Mouse (Mus musculus): ENCODE data around the gene Olfr1335.
"Not testable (repeated sequence)": the region's sequence is repeated elsewhere in the genome, so short reads cannot be mapped to it uniquely, and the experiment has no call there.

Gene Olfr1335

DNA sequence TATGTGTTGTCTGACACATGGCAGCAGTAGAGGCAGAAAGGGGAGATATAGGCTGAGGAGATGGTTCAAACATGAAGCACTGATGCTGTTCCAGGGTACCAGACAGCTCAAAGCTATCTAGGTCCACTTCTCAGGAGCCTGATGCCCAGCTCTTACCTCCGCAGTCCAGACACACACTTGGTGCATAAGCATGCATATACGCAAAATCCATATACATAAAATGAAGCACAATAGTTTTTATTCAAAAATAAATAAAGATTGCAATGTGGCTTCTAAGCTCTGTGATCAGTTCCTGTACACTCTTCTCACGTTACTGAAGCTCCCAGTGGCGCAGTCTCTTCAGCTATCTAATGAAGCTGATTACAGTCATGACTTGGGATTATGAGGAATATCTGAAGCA, at the start of gene Olfr1335:
Olfr1335 (minus strand) TSS at position 101 of the 400 bp plus-strand sequence.
- DNase-seq (ENCODE audit: low read depth), result no peak

- no peak for DNase-seq (ENCODE audit: low read depth)
Measured at GRCm38 (mm10) chr4:118836179-118836578, 26.4 kb upstream of the Olfr1335 start, which contains the start of gene Olfr1333. Gene Olfr1333 (minus strand): TSS chr4:118836279.

DNA sequence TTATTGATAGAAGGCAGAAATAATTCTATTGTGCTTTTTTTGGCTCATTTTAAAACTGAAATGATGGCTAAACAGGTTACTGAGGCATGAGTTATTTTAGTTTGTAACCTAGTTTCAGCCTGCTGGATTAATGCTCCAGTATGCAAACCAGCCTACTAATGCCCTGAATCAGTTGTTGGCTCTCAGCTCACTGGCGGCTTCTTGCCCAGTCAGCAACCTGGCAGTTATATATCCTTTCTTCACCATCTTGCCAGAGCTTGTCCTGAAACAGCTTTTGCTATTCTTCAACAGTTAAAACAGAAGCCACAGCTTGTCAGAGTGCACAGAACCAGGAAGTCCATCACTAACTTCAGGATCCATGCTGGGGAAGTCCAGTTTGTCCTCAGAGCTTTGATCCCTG, 9.2 kb upstream of the Olfr1335 start:
- DNase-seq (ENCODE audit: low read depth), result no peak

DNA sequence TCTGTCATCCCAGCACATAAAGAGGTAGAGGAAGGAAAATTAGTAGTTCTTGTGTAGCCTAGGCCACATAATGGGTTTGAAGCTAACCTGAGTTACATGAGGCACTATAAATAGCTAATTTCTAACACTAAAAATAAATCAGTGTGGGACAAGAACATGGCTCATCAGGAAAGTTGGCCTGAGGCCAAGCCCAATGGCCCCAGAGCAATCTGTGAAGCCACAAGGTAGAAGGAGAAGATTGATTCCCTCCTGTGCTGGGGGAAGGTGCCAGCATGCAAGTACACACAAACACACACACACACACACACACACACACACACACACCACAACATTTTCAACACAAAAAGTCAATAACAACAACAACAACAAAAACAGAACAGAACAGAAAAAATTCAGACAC, 16.9 kb downstream of the Olfr1335 start:
- DNase-seq (ENCODE audit: low read depth), result not testable (repeated sequence)

DNA sequence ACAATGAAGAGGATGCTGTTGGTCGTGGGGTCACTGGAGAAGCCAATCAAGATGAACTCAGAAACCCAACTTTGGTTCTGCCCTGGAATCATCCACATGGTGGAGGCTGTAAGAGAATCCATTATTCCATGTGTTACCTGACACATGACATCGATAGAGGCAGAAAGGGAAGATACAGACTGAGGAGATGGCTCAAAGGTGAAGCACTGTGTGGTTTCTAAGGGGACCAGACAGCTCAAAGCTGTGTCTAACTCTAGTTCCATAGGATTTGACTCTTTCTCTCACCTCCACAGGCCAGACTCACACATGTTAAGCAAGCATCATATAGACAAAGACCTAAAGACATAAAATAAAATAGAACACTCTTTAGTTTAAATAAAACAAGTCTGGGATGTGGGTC, 27.3 kb downstream of the Olfr1335 start, which contains the start of gene Olfr1337:
Olfr1337 (minus strand) TSS at position 101 of the 400 bp plus-strand sequence.
- DNase-seq (ENCODE audit: low read depth), result no peak
